Mouse (Mus musculus) gastrocnemius, postnatal 36 days (tissue): ENCODE measurements at regions not wholly inside any gene's neighbourhood (a gene's known extent, or its start where the extent isn't known, plus 50 kb on each side); places are given as distances from the start of the nearest gene placed in this dataset.
A peak's percentile ranks its signal among the peaks of the same experiment; 100 is the strongest.

Experiments
- DNase-seq, 2 experiments: peaks; one replicate each; pipeline ENCODE4 v3.0.0; 2022
- intact Hi-C: fragments of 180-260 bp; cut with DNase I; formaldehyde crosslinking; loops from one replicate; pipeline ENCODE4 v1.15.1; 2025

- intact Hi-C loops: no loop called here
- no peak for DNase-seq
These were observed 171.8 kb upstream of the Nt5c1b start for GRCm38 (mm10) chr12:10197906-10198460.

- intact Hi-C loops: no loop called here
- DNase-seq: no peak
These were observed 159.9 kb upstream of the Nt5c1b start for GRCm38 (mm10) chr12:10209841-10210240.

- DNase-seq: no peak
- intact Hi-C loops: loop anchor here (5.0 to 10.0 kb wide), 3 partner anchors 212 to 656 kb away; no protein-coding TSS in a partner anchor
These were observed 147.0 kb upstream of the Nt5c1b start for GRCm38 (mm10) chr12:10222821-10223220.

- no peak for DNase-seq
- intact Hi-C loops: loop anchor here (5.0 to 10.0 kb wide), 3 partner anchors 211 to 657 kb away; no protein-coding TSS in a partner anchor
These were observed 145.9 kb upstream of the Nt5c1b start for GRCm38 (mm10) chr12:10223832-10224231.

GRCm38 (mm10) chr12:10231144-10231543 is 138.6 kb upstream of the Nt5c1b start:
- intact Hi-C loops: no loop called here
- no peak for DNase-seq

- no peak for DNase-seq
- intact Hi-C loops: no loop called here
These were observed 138.1 kb upstream of the Nt5c1b start for GRCm38 (mm10) chr12:10231683-10232082.

- intact Hi-C loops: no loop called here
These were observed 121.7 kb upstream of the Nt5c1b start for GRCm38 (mm10) chr12:10248110-10248509.

GRCm38 (mm10) chr12:10256385-10256784 is 113.4 kb upstream of the Nt5c1b start:
- DNase-seq: peak in 1 of 2 experiments; percentile 4
- intact Hi-C loops: no loop called here

More at GRCm38 (mm10) chr12:10248110-10248509, 121.7 kb upstream of the Nt5c1b start:
- no peak for DNase-seq

- intact Hi-C loops: no loop called here
These were observed 103.6 kb upstream of the Nt5c1b start for GRCm38 (mm10) chr12:10266201-10266600.

GRCm38 (mm10) chr12:10272038-10272437 is 97.7 kb upstream of the Nt5c1b start:
- intact Hi-C loops: no loop called here
- no peak for DNase-seq

More at GRCm38 (mm10) chr12:10266201-10266600, 103.6 kb upstream of the Nt5c1b start:
- no peak for DNase-seq

- intact Hi-C loops: no loop called here
- DNase-seq: no peak
These were observed 94.5 kb upstream of the Nt5c1b start for GRCm38 (mm10) chr12:10275226-10275625.

GRCm38 (mm10) chr12:10292646-10293045 is 77.1 kb upstream of the Nt5c1b start:
- no peak for DNase-seq
- intact Hi-C loops: no loop called here

GRCm38 (mm10) chr12:10305970-10306369 is 63.8 kb upstream of the Nt5c1b start:
- no peak for DNase-seq
- intact Hi-C loops: no loop called here
